Mouse (Mus musculus): ENCODE data around the gene Eif4g3.
"Not testable (repeated sequence)": the region's sequence is repeated elsewhere in the genome, so short reads cannot be mapped to it uniquely, and the experiment has no call there.

The Eif4g3 gene

DNA sequence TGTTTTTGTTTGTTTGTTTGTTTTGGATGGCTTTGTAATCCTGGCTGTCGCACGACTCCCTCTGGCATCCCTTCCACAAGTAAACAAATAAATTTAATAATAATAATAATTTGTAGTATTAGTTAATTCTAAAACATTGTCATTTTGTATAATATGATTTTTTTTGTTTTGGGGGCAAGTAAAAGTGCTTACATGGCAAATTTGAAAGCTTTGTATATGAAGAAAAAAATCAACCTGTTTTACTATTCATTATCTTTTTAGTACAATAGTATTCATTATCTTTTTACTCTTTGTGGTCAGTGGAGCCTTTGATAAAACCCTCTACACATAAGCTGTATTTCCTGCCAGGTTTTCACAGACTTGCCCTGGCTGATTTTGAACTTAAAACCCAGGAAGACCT is 29.9 kb downstream of the Eif4g3 start:
- no peak for DNase-seq (ENCODE audit: low spot score in 2 of 2)

DNA sequence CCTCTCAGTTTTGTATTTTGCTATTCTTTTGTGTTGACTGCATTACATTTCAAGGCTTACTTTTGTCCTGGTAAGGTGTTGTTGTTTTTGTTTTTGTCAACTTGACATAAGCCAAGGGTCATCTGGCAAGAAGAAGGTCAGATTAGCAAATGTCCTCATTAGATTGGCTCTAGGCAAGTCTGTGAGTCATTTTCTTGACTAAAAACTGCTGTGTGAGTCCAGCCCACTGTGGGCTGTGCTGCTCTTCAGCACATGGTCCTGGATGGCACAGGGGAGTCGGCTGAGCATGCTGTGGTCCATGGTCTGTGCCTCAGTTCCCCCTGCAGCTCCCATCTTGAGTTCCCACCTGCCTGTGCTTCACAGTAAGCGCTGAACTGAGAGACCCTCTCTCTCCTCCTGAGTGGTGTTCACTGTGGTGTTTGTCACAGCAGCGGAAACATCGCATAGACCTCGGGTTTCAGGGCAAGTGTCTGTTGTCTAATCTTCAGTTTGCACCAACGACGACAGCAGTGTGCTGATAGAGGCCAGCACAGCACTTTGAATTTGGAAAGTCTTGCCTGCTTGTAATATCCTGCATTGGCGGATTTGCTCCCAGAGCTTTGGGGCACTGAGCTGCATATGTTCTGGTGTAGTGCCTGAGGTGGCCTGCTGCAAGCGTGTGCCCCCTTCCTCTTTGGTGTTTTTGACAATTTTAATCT is 30.7 kb downstream of the Eif4g3 start:
- DNase-seq (ENCODE audit: low spot score in 2 of 2) = no peak

DNA sequence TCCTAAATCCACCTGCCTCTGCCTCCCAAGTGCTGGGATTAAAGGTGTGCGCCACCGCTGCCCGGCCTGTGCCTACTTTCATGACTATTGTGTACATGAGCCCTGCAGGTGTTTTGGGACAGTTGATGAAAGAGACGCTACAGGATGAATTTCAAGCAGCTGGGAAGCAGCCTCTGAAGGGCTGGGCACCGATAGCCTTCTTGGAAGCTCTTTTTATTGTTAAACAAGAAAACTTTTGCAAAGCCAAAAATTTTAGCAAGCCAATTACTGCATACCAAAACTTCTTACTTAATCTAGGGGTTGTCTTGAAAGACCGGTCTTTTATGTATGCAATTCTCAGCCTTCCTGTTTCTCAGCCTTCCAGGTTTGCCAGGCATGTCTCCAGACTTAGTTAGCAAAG is 36.3 kb downstream of the Eif4g3 start:
- no peak for DNase-seq (ENCODE audit: low spot score in 2 of 2)

DNA sequence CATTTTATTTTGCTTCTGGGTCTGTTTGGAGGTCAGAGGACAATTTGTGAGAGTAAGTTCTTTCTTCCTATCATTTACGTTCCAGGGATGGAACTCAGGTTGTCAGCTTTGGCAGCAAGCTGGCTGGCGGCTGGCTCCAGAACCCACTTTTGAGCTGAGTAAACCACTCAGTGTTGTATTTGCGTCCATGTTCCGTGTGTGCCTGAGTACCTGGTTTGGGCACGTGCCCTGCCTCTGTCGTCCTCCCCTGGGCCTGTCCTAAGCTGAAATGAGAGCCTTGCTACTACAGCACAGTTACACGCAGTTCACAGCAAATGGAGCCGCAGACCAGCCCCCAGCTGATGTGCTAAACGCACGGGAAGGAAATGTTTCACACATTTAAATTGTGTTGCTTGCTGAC is 39.0 kb downstream of the Eif4g3 start:
- DNase-seq (ENCODE audit: low spot score in 2 of 2) = no peak

DNA sequence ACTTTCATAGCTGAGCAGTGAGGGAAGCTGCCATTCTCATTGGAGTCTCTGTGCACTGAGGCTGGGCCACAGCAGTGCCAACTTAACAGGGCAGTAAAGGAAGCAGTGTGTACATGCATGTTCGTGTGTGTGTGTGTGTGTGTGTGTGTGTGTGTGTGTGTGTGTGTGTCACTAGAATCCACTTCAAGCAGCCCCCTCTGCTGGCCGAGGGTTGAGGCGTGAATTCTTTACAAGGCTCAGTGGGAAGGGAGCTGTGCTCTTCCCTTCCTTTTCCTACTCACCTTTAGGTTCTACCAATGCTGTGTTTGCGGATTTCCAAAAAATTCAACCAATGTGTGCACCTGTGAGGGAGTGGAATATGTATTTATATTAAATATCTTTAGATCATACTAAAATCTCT is 41.0 kb downstream of the Eif4g3 start:
- no peak for DNase-seq (ENCODE audit: low spot score in 2 of 2)

DNA sequence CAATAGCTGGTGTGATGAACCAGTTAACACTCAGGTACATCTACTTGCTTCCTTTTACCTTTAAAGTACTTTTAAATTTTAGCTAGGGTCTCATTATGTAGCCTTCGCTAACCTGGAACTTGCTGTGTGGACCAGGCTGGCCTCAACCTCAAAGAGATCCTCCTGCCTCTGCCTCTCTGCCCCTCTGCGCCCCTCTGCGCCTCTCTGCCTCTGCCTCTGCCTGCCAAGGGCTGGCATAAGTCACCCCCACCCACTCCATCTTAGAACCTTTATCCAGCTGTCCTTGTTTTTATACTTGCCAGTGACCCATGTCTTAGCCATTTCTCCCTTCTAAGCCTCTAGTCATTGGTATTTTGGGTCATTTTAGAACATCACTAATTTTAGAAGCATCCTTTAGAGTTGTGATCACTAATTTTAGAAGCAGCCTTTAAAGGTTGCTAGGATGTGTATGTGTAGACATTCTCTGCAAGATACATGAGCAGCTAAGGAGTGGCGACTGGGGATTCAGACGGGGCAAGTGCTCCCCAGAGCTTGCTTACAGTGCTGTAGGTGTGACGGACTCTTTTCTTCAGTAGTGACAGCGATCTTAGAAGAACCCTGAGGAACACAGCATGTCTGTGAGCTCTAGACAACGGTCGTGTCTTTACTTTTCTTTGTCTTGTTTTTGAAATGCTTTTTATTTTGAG is 42.8 kb downstream of the Eif4g3 start:
- DNase-seq (ENCODE audit: low spot score in 2 of 2) = no peak

DNA sequence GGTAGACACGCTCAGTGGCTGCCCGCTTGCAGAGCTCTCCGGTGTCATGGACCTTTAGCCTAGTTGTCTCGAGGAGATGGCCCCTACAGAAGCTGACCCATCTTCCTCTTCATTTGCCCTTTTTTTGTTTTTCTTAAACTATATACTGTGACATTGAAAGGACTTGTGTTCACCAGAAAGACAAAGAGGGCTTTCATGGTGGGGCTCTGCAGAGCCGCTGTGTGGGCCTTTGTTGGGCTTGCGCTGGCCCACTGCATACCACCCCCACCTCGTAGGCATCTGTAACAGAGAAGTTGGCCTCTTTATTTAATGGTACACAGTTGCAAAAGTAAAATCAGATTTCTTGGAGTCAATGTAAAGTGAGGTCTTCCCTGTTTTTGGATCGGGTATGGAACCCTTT is 44.3 kb downstream of the Eif4g3 start:
- DNase-seq (ENCODE audit: low spot score in 2 of 2) = no peak

DNA sequence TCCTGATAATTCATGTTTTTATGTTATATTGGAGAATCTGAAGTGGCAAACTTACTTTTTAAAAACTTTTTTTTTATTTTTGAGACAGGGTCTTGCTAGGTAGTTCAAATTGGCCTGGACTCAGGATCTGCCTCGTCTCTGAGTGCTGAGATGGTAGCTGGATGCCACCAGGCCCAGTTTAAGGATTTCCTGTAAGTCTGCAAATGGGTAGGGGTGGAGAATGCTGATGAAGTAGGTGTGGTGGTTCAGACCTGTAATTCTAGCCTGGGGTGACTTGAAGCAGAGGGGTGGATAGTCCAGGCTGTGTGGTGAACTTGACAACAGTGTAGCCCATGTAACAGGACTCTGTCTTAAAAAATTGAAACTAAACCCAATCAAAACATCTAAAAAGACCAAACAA is 45.1 kb downstream of the Eif4g3 start:
- no peak for DNase-seq (ENCODE audit: low spot score in 2 of 2)

DNA sequence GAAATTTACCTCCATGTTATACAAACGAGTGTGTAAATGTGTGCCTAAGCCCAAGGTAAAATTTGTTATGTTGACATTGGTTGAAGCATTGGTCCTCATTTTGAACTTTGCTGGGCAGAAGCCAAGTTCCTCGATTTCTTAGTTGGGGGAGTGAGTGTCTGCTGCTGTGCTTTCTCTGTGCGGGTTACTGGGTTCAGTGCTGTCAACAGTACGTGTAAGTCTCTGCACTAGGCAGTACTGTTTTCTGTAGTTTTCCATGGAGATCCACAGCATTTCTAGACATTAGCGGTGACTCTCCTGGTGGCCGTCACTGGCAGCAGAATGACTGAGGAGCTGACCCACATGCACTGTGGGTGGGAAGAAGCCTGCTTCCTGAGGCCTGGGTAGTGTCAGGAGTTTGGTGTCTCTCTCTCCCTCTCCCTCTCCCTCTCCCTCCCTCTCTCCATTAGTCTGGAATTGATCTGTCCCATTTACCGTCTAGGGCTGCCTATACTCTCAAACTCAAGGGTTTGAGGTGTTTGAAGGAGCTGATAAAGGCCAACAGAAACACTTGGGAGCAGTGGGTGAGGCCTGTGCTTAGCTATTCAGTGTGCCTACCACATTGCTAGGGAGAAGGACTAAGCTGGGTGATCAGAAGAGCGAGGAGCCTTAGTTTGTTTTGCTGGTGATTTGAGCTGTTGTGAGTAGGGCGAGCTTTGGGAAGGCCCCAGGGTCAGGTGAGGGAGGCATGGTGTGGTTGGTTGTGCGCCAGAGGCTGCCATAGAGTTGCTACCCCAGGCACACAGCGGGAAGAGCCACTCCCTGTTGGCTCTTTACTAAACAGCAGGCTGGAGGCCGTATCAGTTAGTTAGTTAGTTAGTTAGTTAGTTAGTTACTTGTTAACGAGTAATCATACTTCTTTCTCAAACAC is 45.8 kb downstream of the Eif4g3 start:
- no peak for DNase-seq (ENCODE audit: low spot score in 2 of 2)

DNA sequence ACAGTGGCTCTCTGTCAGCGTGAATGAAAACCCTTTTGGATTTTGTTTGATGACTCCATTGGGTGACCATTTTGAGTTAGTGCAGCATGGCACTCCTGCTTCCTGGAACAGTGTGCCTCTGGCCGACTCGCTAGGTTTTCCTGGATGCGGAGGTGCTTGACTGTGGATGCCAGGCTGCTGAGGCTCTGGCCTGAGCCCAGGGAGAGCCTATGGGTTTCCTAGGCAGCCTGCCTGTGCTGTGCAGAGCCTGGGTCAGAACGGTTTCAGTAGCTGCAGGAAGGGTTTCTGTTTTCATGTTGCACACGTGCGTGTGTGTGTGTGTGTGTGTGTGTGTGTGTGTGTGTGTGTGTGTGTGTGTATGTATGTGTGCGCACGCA is 46.4 kb downstream of the Eif4g3 start:
- DNase-seq (ENCODE audit: low spot score in 2 of 2) = no peak

DNA sequence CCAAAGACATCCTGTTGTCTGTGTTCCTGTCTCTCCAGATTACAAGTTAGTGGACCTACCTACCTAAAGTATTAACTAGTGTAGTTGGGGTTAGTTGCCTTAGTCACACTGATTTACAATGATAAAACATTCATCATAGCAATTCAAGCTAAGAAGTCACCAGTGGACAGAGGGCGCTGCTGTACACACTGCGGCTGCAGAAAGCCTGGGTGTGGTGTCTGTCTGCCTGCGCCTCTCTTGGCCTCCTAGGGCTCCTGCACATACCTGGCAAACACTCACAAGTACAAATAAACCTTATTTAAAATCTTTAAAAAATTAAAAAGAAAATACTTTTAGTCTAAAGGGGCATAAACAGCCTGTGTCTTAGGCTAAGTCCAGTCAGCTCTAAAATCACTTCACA is 47.8 kb downstream of the Eif4g3 start:
- no peak for DNase-seq (ENCODE audit: low spot score in 2 of 2)

DNA sequence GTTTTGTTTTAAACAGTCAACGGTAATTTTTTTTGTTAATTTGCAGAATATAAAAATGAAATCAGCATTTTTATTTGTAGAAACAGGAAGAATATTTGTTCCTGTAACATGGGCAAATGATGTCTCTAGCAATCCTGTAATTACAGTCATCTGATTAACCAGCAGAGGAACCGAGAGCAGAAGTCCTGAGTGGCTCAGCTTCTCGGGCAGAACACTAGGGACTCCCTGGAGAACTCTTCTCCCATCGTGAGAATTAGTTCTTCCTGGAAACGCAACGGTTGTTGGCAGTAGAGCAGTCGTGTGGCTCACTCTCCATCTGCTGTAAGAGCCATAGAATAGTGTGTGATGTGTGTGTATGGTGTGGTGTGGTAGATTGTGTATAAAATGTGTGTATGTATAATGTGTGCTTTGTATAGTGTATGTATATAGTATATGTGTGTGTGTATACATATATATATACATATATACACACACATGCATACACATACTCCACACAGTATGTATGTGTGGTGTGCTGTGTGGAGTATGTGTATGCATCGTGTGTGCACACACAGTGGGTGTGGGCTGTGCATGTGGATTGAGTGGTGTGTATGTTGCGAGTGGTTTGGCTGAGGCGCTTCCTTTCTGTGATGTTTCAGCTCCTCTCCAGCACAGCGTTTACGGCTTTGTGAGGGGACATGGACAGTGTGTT is 48.9 kb downstream of the Eif4g3 start:
- DNase-seq (ENCODE audit: low spot score in 2 of 2) = peak; percentile 21 to 30

DNA sequence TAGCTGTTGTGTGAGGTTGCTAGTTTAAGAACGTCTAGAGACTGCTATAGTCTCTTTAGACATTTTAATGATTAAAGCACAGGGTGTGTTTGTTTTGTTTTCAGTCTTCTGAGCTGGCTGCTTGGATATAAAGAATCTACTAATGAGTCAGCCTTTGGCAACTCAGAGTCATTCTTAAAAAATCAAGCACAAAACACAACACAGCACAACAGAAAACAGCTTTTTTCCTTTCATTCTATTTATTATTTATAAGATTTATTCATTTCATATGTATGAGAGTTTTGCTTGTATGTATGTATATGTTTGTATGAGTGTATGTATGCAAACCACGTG is 49.4 kb downstream of the Eif4g3 start:
- DNase-seq (ENCODE audit: low spot score in 2 of 2) = no peak

DNA sequence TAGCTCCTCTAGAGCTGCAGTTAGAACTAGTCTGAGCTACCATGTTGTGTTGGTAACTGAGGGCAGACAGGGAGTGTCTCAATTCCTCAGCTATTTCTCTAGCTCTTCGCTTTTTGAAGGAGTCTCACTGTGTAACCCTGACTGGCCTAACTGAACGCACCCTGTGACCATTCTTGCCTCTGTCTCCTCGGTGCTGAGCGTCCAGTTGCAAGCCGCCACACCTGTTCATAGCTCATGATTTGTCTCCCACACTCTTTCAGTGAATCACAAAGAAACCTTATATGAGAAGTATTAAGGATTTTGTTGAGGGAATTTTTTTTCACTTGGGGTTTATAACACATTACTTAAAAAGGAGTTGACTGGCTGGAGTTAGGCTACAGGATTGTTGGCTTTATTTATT is 49.8 kb downstream of the Eif4g3 start:
- DNase-seq (ENCODE audit: low spot score in 2 of 2) = no peak

DNA sequence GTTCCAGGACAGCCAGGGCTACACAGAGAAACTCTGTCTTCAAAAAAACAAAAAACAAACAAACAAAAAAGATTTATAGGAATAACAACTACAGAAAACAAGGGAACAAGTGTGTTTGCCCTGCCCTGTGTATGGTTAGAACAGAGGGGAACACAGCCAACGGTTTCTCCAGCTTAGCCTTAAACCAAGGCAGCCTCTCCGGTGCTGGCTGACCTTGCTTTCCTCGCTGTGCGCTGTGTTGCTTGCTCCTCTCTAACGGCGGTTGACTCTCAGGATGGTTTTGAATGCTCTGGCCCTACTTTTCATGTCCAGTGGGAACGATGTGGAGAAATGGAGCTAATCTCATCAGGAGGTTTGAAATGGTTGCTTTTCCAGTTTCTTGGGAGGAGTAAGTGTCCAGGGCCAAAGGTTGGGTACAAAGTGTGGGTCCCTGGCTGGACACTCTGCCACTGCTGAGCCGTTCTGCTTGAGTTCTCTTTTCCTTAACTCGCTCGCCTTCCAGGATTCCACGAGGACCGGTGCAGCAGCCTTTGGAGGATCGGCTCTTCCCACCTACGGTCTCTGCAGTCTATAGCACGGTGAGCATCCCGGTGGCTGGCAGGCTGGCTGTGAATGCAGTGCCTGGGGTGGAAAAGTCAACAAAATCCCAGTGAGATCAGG is 52.1 kb downstream of the Eif4g3 start:
- no peak for DNase-seq (ENCODE audit: low spot score in 2 of 2)

DNA sequence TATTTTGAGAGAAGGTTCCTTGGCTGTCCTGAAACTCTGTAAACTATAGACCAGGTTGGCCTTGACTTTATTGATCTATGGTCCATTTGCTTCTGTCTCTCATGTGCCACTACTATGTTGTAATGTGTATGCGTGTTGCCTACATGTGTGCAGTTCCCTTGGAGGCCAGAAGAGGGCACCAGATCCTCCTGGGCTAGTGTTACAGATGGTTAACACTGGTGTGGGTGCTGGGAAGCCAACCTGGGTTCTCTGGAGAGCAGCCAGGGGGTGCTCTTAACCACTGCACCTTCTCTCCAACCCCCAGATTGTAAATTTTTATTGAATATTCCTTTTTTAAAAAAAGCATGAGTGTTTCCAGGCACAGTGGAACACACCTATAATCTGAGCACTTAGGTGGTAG is 53.0 kb downstream of the Eif4g3 start:
- DNase-seq (ENCODE audit: low spot score in 2 of 2) = no peak

DNA sequence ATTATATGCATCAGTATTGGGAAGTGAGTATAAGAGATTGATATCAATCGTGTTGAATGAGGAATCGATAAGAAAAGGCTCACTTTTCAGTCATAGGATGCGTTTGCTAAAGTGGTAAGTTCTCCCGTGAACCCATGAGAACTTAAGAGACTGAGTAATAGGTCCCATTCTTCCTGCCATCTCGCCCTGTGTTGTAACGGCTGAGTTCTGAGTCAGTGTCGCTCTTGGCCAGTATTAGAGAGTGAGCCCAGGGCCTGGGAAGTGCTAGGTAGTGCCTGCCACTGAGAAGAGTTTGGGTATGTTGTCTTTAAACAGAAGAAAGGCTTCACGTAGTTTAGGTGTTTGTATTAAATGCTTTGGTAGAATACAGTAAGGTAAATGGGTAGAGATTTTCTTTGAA is 53.5 kb downstream of the Eif4g3 start:
- DNase-seq (ENCODE audit: low spot score in 2 of 2) = no peak

DNA sequence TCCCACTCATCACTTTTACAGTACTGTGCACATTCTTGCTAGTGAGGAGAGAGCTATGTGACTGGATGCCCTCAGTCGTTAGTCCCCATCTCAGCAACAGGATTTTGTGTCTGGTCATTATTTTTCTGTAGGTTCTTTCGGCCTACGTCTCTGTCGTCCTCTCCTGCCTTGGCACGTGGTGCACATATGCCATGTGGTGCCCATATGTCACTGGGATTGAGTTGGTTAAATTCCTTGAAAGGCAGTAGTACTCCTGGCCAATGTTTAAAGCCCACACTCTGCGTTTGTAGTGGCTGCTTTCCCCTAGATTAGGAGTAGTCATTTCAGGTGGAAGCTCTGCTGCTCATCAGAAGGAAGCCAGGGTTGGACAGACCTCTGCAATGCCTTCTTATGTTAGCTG is 56.7 kb downstream of the Eif4g3 start:
- no peak for DNase-seq (ENCODE audit: low spot score in 2 of 2)

DNA sequence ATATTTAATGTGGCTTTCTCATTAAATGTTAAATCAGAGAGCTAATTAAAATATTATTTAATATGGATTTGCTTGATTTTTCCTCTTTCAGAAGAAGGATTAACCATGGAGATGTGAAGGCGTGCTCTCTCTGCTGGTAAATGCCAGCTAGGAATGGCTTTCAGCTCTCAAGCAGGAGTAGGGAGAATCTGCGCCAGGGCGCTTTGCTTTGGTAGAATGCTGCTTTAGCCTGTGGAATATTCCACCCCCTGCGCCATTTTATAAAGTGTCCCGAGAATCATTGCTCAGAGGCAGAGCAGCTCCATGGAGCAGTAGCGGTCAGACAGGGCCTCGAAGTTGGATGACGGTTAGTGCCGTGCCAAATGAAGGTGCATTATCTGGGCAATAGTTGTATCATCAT is 58.7 kb downstream of the Eif4g3 start:
- DNase-seq (ENCODE audit: low spot score in 2 of 2) = no peak

DNA sequence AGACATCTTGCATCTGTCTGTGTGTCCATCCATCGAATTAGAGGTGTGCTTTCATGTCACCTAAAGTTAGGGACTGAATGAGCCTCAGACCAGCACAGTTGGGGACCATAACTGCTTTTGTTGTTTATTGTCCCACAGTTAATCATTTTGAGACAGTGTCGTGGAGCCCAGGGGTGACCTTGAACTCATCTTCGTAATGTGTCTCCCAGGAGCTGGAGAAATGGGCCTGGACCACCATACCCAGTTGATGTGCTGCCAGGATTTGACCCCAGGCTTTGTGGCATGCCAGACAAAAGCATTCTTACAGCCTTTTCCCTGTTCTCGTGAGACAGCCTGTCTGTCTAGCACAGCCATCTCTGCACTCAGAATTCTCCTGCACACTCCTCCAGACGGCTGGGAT is 63.8 kb downstream of the Eif4g3 start:
- no peak for DNase-seq (ENCODE audit: low spot score in 2 of 2)

DNA sequence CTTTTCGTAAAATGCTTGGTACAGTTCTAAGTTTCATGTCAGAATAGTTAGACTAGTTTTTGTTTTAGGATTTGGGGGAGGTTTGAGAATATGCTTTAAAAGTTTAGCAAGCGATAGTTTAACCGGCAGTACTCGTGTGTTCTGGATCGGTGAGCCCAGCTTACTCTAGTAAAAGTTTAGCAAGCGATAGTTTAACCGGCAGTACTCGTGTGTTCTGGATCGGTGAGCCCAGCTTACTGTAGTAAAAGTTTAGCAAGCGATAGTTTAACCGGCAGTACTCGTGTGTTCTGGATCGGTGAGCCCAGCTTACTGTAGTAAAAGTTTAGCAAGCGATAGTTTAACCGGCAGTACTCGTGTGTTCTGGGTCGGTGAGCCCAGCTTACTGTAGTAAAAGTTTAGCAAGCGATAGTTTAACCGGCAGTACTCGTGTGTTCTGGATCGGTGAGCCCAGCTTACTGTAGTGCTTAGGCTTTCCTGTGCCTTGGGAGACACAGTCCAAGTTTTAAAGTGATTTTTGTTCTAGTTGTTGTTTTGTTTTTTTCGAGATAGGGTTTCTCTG is 64.5 kb downstream of the Eif4g3 start:
- not testable (repeated sequence) for DNase-seq (ENCODE audit: low spot score in 2 of 2)

DNA sequence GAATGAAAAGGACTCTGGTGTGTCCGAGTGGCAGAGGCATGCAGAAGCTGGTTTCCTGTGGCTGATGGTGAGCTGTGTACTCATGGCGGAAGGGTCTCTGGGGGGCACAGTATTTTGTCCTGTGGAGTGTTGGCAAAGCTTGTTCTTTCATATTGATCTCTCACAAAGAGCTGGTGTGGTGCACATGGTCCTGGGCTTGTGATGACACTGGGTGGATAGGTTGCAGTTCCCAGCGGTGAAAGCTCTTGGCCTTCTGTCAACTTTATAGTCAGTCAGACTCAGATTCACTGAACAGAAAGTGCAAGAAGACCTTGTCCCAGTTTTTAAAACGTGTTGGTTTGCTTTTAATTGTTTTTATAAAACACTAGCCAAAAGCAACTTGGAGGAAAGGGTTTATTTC is 68.3 kb downstream of the Eif4g3 start:
- DNase-seq (ENCODE audit: low spot score in 2 of 2) = no peak
